Mouse (Mus musculus) G1E (cell line): ENCODE data around the gene Chka.

Experiments
- CTCF ChIP-seq: IDR thresholded peaks from 2 replicates; pipeline ENCODE4 v1.5.1; 2012; ENCODE audit warnings: low read depth, low read length, inconsistent platforms, mixed read lengths
- GATA1 ChIP-seq: IDR thresholded peaks from 2 replicates; pipeline ENCODE4 v1.6.1; 2012; ENCODE audit warnings: borderline replicate concordance, low read length, inconsistent platforms, mixed read lengths
- GATA2 ChIP-seq: IDR thresholded peaks from 2 replicates; pipeline ENCODE4 v1.6.1; 2012; ENCODE audit warnings: low read depth, low read length, inconsistent platforms, borderline replicate concordance
- TAL1 ChIP-seq: conservative IDR thresholded peaks from 2 replicates; pipeline ENCODE4 v1.6.1; 2012; ENCODE audit warnings: low read depth, low read length, inconsistent platforms, mixed read lengths

DNA sequence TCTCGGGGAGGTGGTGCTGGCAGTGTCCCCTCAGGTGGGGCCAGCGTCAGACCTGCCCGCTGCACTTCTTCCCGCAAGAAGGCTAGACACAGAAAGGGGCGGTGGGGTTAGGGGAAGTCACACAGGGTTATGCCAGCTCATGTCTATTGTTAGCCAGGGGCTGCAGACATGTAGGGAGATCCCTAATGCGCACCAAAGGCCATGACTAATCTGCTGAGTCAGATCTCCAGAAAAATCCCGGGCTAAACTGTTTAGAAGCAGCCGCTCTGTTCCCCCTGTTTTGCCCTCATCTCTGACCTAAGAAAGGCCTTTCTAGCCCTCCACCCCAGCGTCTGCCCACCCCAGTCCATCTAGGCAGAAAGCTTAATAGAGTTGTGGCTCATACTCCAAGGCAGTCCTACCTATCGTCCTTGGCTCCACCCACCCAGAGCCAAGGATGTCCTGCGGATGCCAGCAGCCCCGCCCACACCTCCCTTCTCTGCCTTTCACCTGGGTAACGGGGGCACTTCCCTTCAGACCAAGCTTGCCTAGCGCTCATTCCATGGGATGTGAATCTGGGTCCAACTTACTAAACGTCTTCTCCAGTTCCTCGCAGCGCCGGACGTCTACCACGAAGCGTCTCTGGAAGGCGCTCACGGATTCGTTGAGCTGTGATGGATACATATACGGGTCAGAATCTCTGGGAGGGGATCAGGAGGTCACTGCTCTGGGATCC is 52.2 kb downstream of the Chka start:
- no peak for TF ChIP-seq CTCF
- TF ChIP-seq TAL1, result no peak
- TF ChIP-seq GATA2, result no peak
- TF ChIP-seq GATA1, result no peak
